Mouse (Mus musculus) lung, postnatal 0 days (tissue): ENCODE data around the gene Rnf5. TPM values are rescaled to one million over a fixed set of nuclear protein-coding genes. Genes with fewer than 3 reads are reported as not detected.

Experiments used
- ATAC-seq: fragments of 200-750 bp; cut with Nextera tagmentation; 2 replicates; pipeline ENCODE4 v1.8.0; 2017; ENCODE audit warnings: moderate library complexity
- DNase-seq: peaks from one replicate; pipeline ENCODE4 v3.0.0-alpha.2; 2016; ENCODE audit warnings: low spot score
- H3K27ac ChIP-seq: fragments of 300-500 bp; sonication (generic); 2 replicates; pipeline ENCODE4 v1.5.1; 2014; ENCODE audit warnings: antibody characterized with exemption, mild to moderate bottlenecking, low read length, mixed read lengths
- H3K27me3 ChIP-seq: fragments of 300-500 bp; sonication (generic); replicated peaks from 2 replicates; pipeline ENCODE4 v1.6.1; 2014; ENCODE audit warnings: low read length, mixed read lengths; ENCODE audit not compliant: insufficient read depth
- H3K36me3 ChIP-seq: fragments of 300-500 bp; sonication (generic); 2 replicates; pipeline ENCODE4 v1.6.1; 2014; ENCODE audit warnings: low read length, mixed read lengths; ENCODE audit not compliant: insufficient read depth
- H3K4me1 ChIP-seq: fragments of 300-500 bp; sonication (generic); 2 replicates; pipeline ENCODE4 v1.6.1; 2014; ENCODE audit warnings: antibody characterized with exemption, low read depth, low read length, mixed read lengths; ENCODE audit not compliant: insufficient read depth
- H3K4me2 ChIP-seq: fragments of 300-500 bp; sonication (generic); replicated peaks from 2 replicates; pipeline ENCODE4 v1.6.1; 2014; ENCODE audit warnings: low read depth, mild to moderate bottlenecking, low read length, moderate library complexity, mixed read lengths
- H3K4me3 ChIP-seq: fragments of 300-500 bp; sonication (generic); 2 replicates; pipeline ENCODE4 v1.5.1; 2014; ENCODE audit warnings: low read depth, low read length
- H3K9ac ChIP-seq: fragments of 300-500 bp; sonication (generic); replicated peaks from 2 replicates; pipeline ENCODE4 v1.6.1; 2014; ENCODE audit warnings: low read depth, mild to moderate bottlenecking
- H3K9me3 ChIP-seq: fragments of 300-500 bp; sonication (generic); 2 replicates; pipeline ENCODE4 v1.6.1; 2016; ENCODE audit warnings: low read length, mixed read lengths
- CTCF ChIP-seq: IDR thresholded peaks from 2 replicates; pipeline ENCODE4 v1.5.1; 2016; ENCODE audit warnings: antibody characterized with exemption, mild to moderate bottlenecking
- EP300 ChIP-seq: IDR thresholded peaks from 2 replicates; pipeline ENCODE4 v1.6.1; 2016; ENCODE audit warnings: antibody characterized with exemption, mild to moderate bottlenecking, control low read depth
- WGBS: fragments of 180-500 bp; shearing (Covaris S2); extraction: QIAGEN DNeasy Blood & Tissue Kit; methylation state at CpG from one replicate; pipeline ENCODE4 v1.1.7; 2014; 5-methylcytosine and 5-hydroxymethylcytosine counted together
- polyA plus RNA-seq: library from polyadenylated mRNA; unstranded; fragments of >200 nt; fragmentation: Nextera tagmentation; extraction: Ambion mirVana; gene quantifications from 2 replicates; pipeline ENCODE4 v1.2.1, GENCODE M21; 2015

Gene Rnf5
- polyA plus RNA-seq, 1 experiment from 2014 or later: 81.5 TPM

DNA sequence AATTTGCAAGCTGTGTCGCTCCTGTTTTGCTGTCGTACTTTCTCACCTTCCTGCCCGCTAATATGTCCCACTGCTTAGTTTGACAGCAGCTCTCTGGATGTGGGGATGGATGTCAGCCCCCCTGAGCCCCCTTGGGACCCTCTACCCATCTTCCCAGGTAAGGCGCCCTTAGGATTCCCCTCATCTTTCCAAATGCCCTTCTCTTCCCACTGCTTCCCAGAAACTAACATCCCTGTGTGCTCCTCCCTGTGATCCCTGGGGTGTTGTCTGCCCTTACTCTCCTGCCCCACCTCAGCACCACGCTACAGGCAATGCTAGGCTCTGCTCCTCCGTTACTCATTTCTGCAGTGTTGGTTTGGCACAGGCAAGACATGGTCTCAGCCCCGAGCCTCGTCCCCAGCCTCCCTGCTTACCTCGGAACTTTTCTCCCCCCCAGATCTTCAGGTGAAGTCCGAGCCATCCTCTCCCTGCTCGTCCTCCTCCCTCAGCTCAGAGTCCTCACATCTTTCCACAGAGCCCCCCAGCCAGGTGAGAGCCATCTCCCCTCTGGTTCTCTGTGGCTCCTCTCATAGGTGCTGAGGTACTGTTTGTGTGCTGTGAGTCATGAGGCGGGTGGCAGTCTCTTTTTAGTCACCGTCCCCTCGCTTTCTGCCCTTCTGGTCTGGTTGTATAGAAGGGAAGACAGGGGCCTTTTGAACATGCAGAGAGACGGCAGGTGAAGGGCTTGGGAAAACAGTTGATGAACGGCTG lies 44.8 kb upstream of the Rnf5 start:
- Histone ChIP-seq H3K27ac (no peak overlapping the region), H3K9ac (no peak overlapping the region), H3K4me1 (peaks cover 12% of the 10 kb centered on the region), H3K4me3 (no peak overlapping the region), H3K9me3 (no peaks in the 10 kb centered on the region), H3K4me2 (no peak overlapping the region), H3K36me3 (0 out of 2 replicates have a peak, but pooled peaks cover 7% of the 10 kb centered on the region), H3K27me3 (no peaks in the 10 kb centered on the region)
- ATAC-seq (no peak), DNase-seq (no peak)
- WGBS: 78% methylated on average over 16 of the region's 16 CpGs
- TF ChIP-seq EP300: no peak
- no peak for TF ChIP-seq CTCF

GRCm38 (mm10) chr17:34646906-34647787 lies 43.7 kb upstream of the Rnf5 start, which contains the start of gene Atf6b:
TSS of gene Atf6b (plus strand) at chr17:34647146.
- Histone ChIP-seq H3K4me3 (peak within 1 kb of the TSS; percentile 88), H3K36me3 (no peaks in the 10 kb centered on the region), H3K27ac (peak within 1 kb of the TSS; percentile 57), H3K27me3 (no peaks in the 10 kb centered on the region), H3K9me3 (no peaks in the 10 kb centered on the region), H3K4me2 (peak within 1 kb of the TSS; percentile 95), H3K4me1 (peaks cover 12% of the 10 kb centered on the region), H3K9ac (peak within 1 kb of the TSS; percentile 77)
- peak; percentile 97 for ATAC-seq
- under 1% methylated on average over 63 of the region's 66 CpGs for WGBS
- peak; percentile 100 for DNase-seq
- TF ChIP-seq CTCF (peak; percentile 5), EP300 (no peak)

GRCm38 (mm10) chr17:34645831-34646511 lies 42.5 kb upstream of the Rnf5 start:
- Histone ChIP-seq H3K4me3 (no peak overlapping the region), H3K27me3 (no peaks in the 10 kb centered on the region), H3K27ac (peak overlapping the region; percentile 47; the same call in 1 of the 2 replicates), H3K4me1 (peaks cover 12% of the 10 kb centered on the region), H3K9ac (no peak overlapping the region), H3K36me3 (no peaks in the 10 kb centered on the region), H3K9me3 (no peaks in the 10 kb centered on the region), H3K4me2 (peak overlapping the region; percentile 67)
- WGBS: 73% methylated on average over 30 of the region's 30 CpGs
- no peak for DNase-seq
- no peak for TF ChIP-seq CTCF
- TF ChIP-seq EP300: no peak
- no peak for ATAC-seq

DNA sequence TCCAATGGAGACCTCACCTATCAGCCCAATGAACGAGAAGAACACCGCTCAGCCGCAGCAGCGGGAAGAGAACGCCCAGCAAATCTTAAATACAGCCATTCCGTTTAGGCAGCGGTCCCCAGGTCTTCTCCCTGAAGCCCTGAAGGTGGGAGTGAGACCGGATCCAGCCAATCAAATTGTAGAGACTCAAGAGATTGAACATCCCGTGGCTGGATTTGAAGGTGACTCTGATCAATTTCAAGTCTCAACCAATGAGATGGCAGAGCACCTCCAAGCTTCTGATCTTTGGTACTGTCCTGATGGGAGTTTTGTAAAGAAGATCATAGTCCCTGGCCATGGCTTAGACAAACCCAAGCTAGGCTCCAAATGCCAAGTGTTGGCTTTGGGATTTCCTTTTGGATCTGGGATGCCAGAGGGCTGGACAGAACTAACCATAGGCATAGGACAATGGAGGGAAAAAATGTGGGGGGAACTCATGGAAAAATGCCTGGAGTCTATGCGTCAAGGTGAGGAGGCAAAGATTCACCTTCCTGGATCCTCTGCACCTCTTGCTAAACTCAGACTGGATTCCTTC lies 41.9 kb upstream of the Rnf5 start:
- Histone ChIP-seq H3K27me3 (no peaks in the 10 kb centered on the region), H3K4me3 (peak overlapping the region; percentile 54), H3K4me2 (peak overlapping the region; percentile 67), H3K27ac (peak overlapping the region; percentile 85; the same call in 1 of the 2 replicates), H3K36me3 (no peaks in the 10 kb centered on the region), H3K9me3 (no peaks in the 10 kb centered on the region), H3K4me1 (peaks cover 12% of the 10 kb centered on the region), H3K9ac (peak overlapping the region; percentile 58)
- 36% methylated on average over 10 of the region's 10 CpGs for WGBS
- DNase-seq: no peak
- ATAC-seq: no peak
- TF ChIP-seq EP300 (no peak), CTCF (no peak)

GRCm38 (mm10) chr17:34644608-34645007 lies 41.1 kb upstream of the Rnf5 start, which contains the start of gene Fkbpl:
TSS of gene Fkbpl (plus strand) at chr17:34644764.
- Histone ChIP-seq H3K4me1 (peaks cover 15% of the 10 kb centered on the region), H3K36me3 (no peaks in the 10 kb centered on the region), H3K9ac (peak within 1 kb of the TSS; percentile 58), H3K9me3 (no peaks in the 10 kb centered on the region), H3K4me2 (peak within 1 kb of the TSS; percentile 67), H3K4me3 (peak within 1 kb of the TSS; percentile 54), H3K27me3 (no peaks in the 10 kb centered on the region), H3K27ac (peak within 1 kb of the TSS; percentile 85)
- WGBS: under 1% methylated on average over 16 of the region's 16 CpGs
- DNase-seq (peak; percentile 98), ATAC-seq (peak; percentile 78)
- TF ChIP-seq EP300: no peak
- TF ChIP-seq CTCF: no peak
